Mouse (Mus musculus) CH12.LX (cell line): ENCODE results near the gene Lman1l.

Experiments
- CHD1 ChIP-seq: IDR thresholded peaks from 2 replicates; pipeline ENCODE4 v1.6.1; 2012; ENCODE audit warnings: low read depth, low read length, improper control_type of control experiment, inconsistent platforms
- CTCF ChIP-seq, 2 experiments: IDR thresholded peaks in 1 of 2; conservative IDR thresholded peaks in 1 of 2; 2 replicates each; pipeline ENCODE4 v1.5.1; 2011 to 2012; ENCODE audit warnings: low read depth in 2 of 2, low read length in 2 of 2, improper control_type of control experiment in 1 of 2, inconsistent platforms in 1 of 2, mild to moderate bottlenecking in 1 of 2, moderate library complexity in 1 of 2
- EP300 ChIP-seq: IDR thresholded peaks from 2 replicates; pipeline ENCODE4 v1.6.1; 2011; ENCODE audit warnings: low read length, improper control_type of control experiment
- MYC ChIP-seq: IDR thresholded peaks from 2 replicates; pipeline ENCODE4 v1.6.1; 2011; ENCODE audit warnings: low read depth, mild to moderate bottlenecking, improper control_type of control experiment, low read length
- NELFE ChIP-seq: IDR thresholded peaks from 2 replicates; pipeline ENCODE4 v1.6.1; 2011; ENCODE audit warnings: low read depth, low read length, improper control_type of control experiment
- POLR2A ChIP-seq: IDR thresholded peaks from 2 replicates; pipeline ENCODE4 v1.6.1; 2011; ENCODE audit warnings: low read depth, mild to moderate bottlenecking, improper control_type of control experiment, low read length
- RAD21 ChIP-seq: IDR thresholded peaks from 2 replicates; pipeline ENCODE4 v1.6.1; 2011; ENCODE audit warnings: low read depth, mild to moderate bottlenecking, low read length, improper control_type of control experiment, moderate library complexity
- USF1 ChIP-seq: IDR thresholded peaks from 2 replicates; pipeline ENCODE4 v1.6.1; 2014; ENCODE audit warnings: low read depth, mild to moderate bottlenecking, inconsistent platforms, low read length, improper control_type of control experiment
- USF2 ChIP-seq: conservative IDR thresholded peaks from 2 replicates; pipeline ENCODE4 v1.6.1; 2011; ENCODE audit warnings: low read depth, low read length, improper control_type of control experiment
- ZNF384 ChIP-seq: IDR thresholded peaks from 2 replicates; pipeline ENCODE4 v1.6.1; 2012; ENCODE audit warnings: low read depth, low read length, improper control_type of control experiment, inconsistent platforms

- TF ChIP-seq USF2 = no peak
- TF ChIP-seq ZNF384 = no peak
- no peak for TF ChIP-seq RAD21
- TF ChIP-seq POLR2A = no peak
- no peak for TF ChIP-seq CTCF (conservative IDR thresholded peaks at IDR 0.05 in 1 of 2, IDR thresholded peaks at IDR 0.05 in 1 of 2; ENCODE audit: low read depth in 2 of 2, low read length in 2 of 2)
- TF ChIP-seq CHD1 = no peak
- TF ChIP-seq MYC = no peak
- TF ChIP-seq USF1 = no peak
- TF ChIP-seq EP300 = no peak
- no peak for TF ChIP-seq NELFE
Observed at GRCm38 (mm10) chr9:57565741-57566221, 54.8 kb downstream of the Lman1l start.
